Mouse (Mus musculus) urinary bladder, postnatal 14 days (tissue): ENCODE measurements around the gene Kcnip1.

ENCODE experiments used
- DNase-seq: peaks from one replicate; pipeline ENCODE4 v3.0.0; 2021; ENCODE audit warnings: low spot score

The Kcnip1 gene

DNA sequence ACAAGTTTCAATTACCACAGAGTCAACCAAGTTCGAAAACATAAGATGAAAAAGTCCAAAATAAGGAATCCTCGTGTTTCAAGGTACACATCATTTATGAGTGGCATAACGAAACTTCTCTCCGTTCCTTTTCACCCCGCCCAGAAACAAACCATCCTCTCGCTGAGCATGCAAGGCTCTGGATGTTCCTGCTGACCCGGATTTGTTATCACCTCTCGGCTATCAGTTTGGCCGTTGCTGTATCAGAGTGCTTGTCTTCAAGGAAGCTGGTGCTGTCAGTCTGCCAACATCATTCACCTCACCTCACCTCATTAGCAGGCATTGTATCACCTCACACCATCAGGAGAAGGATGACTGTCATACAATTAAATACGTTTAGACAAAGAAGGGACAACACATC, 90.6 kb downstream of the Kcnip1 start:
- DNase-seq: no peak

DNA sequence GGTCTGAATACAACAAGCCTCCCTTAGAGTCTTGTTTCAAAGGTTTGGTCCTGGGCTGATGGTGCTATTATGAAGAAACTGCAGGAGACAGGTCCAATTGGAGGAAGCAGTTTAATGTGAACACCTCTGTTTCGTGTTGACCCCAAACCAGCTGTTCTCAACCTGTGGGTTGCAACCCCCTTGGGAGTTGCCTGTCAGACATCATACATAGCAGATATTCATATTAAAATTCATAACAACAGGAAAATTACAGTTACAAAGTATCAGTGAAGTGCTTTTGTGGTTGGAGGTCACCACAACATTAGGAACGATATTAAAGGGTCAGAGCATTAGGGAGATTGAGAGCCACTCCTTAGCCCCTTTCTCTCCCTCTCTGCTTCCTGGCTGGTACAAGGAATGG, 91.2 kb downstream of the Kcnip1 start:
- DNase-seq: no peak

DNA sequence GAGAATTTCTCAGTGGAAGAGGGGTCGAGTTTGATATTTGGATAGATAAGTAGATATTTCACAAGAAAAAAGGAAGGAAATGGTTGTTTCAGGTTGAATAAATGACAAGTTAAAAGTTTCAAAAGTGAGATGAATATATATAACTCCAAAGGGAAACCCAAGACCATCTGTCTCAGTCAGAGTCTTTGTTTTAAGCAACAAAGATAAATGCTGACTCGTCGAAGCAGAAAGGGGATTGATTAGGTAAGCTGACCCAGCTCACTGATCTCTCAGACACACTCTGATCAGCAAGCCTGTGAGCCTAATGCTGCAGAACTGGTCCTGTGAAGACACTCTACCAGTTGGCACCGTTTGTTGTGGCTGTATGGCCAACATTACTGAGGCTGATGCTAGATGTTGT, 101.9 kb downstream of the Kcnip1 start:
- no peak for DNase-seq

DNA sequence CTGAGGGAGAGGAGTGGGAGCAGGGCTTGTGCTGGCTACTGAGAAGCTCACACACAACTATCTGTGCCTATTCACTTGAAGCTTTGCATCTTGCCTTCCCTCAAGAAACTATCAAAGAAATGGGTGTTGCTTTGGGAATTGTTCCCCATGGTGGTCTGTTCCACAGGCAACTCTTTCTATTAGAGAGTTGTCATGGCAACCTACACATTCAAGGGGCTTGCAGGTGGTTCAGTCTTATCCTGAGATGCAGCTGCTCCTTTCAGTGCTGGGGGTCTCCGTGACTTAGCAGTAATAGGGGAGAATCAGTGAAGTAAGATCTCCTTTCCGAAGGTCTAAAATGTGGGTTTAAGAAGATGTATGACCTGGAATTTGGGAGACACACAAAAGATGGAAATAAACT, 102.6 kb downstream of the Kcnip1 start:
- DNase-seq: no peak

DNA sequence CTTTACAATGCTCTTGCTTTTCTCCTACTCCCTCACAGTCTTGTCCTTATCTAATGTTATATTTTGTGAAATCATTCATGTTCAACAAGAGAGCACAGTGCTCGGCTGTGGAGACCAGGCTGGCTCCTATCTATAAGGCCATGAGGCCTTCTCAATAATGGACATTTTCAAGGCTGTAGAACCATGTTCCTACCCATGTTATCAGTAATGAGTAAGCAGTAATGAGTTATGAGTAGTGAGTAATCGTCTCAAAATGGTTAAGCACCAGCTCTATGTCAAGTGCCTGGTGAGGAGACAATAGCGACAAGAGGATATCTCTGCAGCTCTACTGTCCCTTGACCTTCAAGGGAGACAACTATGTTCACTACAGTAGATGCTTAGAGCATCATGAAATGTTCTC, 105.3 kb downstream of the Kcnip1 start:
- DNase-seq: no peak

DNA sequence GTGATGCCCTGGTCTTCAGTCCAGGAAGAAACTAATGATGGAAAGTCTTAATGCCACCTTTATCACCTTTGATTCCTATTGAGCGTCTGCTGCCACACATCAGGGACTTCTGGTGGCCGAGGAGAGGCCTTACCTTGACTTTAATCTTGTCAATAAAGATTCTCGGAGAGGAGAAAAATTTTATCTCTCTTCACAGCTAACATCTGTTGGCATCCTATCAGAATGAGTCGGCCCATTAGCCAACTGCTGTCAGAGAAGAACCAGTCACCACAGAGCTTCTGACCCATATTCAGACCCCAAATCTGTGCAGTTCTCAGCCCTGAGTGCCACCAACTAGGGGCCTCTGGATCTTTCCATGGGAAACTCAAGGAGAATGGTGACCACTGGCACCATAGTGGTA, 107.0 kb downstream of the Kcnip1 start:
- no peak for DNase-seq

DNA sequence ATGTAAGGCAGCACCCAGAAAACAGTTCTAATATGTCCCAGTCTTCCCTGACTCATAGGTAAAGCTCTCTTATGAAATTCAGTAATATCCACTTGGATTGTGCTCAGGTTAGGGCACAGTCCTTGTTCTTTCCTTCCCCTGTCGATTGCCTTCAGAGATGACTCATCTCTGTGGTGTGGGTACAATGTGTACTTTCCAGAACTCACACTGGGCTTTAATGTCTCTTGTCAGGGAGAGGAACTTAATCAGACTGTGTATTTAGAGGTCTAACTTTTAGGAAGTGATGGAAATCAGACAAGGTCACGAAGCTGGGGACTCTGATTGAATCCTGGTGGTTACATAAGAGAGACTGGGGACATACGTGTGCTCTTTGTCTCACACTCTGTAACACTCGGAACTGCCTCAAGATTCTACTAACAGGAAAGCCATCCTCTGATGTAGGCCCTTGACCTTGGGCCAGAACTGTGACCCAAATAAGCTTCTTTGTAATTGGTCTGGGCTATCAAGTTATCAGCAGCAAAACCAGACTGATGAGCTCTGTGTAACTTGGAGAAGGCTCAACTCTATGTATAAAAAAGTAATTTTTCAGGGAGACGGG, 110.1 kb downstream of the Kcnip1 start:
- DNase-seq: no peak

DNA sequence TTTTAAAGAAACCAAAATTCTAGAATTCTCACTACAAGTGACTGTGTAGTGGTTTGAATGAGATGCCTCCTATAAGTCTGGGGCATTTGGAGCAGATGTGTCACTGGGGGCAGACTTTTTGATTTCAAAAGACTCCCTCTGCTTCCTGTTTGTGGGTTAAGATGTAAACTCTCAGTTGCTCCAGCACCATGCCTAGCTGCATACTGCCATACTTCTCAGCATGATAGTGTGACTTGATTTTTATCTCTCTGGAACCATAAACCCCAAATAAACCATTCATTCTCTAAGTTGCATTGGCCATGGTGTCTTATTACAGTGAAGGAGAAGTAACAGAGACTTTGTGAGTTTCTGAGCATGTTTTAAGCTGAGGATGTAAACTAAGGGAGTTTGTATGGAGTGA, 118.0 kb downstream of the Kcnip1 start:
- no peak for DNase-seq

DNA sequence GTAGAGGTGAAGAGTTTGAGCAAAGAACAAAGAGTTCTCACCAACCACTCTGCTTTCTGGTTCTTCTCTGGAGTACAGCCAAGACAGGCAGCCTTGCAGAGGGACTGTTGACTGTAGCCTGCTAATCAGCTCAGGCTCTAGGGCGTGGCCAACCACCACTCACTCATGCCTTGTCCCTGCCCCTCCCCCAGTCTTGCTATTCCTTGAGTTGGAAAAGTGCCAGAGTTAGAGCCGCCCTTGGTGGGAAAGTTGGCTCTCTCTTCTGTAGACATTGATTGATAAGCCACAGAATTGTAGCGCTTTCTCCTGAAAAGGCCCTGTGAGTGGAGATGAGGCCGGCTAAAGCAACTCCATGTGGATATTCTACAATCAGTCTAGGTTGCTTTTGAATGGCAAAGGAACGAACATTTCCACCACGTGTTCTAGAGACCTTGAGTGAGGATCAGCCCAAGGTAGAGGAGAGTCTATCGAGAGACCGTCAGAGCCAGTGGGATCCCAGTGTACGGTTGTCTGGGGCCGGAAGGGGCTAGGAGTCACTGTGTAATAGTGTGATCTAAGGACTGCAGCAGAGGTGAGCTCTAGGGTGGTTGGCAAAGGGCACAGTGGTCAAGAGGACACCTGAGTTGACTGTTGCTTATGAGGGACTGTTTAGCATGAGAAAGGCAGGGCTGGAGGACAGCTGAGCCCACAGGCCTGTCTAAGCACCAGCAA, 119.7 kb downstream of the Kcnip1 start:
- DNase-seq: peak; percentile 53

DNA sequence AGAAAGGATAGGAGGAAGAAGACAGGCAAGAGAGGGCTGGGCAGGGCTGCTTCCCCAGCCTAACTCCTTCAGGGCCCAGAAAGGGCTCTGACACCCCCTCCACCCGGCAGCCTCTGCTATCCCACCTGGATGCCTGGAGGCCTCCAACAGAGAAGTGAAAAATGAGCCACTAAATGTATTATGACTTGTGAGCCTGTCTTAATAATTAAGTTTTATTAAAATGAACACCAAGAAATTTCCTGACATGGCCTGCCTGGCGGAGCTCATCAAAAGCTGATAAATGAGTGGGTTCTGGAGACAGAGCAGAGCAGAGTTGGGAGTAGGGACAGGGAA, 120.3 kb downstream of the Kcnip1 start:
- no peak for DNase-seq

DNA sequence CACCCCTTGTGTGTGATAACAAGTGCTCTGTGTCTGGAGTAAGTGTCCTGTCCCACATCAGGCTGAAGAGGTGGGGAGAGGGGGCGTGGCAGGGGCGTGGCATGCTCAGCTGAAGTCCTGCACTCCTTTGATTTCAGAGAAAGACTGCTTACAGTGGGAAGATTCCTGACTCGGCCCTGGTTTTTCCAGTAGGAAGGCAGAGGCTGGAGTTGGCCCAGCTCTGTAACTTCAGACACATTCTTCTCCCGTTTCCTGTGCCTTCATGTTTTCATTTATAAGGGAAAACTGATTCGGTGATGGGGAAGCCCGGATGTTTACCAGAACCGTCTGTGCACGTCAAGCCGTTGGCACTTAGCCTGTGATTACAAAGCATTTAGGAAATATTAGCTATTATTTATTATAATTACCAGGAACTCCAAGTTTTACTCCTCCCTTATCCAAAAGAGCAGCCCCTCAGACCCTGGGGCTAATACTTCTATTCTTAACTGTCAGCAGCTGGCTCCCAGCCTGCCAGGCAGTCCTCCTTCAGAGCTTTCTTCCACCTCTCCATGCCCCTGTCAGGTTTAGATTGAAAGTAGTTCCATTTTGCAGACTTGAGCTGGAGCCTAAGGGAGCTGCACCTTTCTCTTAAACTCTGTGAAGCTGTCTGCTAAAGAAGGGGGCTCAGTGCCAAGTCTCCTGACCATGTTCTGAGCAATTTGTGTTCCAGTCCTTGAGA, 120.8 kb downstream of the Kcnip1 start:
- no peak for DNase-seq

DNA sequence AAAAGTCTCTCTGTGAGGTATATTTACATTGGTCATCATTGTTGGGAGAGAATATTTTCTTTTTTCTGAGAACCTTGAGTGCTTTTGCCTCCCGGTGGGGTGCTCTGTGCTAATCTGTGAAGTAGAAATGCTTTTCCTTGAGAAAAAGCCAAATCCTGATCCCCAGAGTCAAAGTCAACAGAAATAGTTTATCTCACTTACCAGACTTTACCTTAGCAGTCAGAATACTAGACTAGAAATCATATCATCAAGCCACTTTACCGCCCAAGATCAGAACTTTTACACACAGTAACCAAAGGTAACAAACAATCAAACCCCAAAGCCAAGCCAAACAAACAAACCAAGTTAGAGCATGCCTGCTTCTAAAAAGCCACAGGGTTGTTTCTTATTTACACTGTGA, 122.7 kb downstream of the Kcnip1 start:
- no peak for DNase-seq

DNA sequence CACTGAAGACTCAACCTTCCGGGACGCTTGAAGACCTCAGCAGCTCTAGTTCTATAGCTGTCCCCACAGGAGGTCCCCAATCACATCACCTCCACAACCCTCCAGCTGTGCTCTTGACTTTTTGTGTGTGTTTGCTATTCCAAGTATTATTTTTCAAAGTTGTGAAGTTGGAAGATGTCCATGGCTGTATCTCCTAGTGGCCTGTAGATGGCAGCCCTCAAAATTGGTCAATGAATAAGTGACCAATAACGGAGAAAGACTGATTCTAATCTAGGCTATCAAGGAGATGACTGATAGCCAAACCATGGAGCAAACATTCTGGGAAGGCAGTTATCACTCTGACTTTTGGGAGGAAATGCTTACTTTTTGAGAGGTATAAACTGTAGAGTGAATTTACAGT, 123.4 kb downstream of the Kcnip1 start:
- no peak for DNase-seq

DNA sequence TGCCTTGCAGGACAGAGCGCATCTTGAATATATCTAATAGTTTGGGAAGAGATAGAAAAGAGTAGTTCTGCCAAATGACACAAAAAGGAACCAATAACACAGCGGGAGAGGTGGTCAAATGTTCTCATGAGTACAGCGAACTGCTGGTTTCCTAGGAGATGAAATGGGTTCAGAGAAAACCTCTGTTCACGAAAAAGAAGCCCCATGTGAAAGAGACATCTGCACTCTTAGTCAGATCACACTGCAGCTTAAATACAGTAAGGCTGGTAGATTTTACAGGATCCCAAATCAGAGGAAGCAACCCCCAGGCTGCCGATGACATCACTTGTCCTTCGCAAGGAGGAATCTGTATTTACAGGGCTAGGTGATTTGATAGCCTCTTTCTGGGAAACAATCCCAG, 126.2 kb downstream of the Kcnip1 start:
- DNase-seq: no peak

DNA sequence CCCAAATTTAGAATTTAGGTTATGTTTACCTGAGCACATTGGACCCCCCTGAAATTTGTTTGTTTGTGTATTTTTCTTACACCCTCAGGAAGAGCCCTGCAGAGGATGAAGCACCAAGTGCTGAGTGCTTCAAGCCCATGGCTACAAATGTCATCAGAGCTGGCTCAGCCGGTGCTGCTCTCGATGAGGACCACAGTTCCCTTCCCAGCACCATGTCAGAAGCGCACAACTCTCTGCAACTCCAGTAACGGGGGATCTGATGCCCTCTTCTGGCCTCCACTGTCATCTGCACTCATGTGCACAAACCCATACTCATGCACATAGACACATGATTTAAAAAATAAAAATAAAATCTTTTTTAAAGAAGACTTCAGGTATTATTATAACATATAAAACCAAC, 128.7 kb downstream of the Kcnip1 start:
- no peak for DNase-seq

DNA sequence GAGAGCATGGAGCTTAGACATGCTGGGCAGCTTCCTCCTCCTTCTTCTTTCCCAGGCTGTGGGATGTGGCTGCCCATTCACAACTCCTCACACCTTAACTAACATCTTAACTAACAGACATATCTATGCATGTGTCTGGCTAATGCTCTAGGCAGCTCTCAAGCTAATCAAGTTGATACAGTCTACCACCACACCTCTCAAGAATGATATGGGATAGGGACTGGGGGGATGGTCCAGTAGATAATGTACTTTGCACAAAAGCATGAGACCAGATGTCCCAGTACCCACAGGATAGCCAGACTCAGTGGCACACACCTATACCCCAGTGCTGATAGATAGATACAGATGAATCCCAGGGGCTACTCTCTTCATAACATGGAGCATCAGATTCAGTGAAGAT, 131.1 kb downstream of the Kcnip1 start:
- no peak for DNase-seq

DNA sequence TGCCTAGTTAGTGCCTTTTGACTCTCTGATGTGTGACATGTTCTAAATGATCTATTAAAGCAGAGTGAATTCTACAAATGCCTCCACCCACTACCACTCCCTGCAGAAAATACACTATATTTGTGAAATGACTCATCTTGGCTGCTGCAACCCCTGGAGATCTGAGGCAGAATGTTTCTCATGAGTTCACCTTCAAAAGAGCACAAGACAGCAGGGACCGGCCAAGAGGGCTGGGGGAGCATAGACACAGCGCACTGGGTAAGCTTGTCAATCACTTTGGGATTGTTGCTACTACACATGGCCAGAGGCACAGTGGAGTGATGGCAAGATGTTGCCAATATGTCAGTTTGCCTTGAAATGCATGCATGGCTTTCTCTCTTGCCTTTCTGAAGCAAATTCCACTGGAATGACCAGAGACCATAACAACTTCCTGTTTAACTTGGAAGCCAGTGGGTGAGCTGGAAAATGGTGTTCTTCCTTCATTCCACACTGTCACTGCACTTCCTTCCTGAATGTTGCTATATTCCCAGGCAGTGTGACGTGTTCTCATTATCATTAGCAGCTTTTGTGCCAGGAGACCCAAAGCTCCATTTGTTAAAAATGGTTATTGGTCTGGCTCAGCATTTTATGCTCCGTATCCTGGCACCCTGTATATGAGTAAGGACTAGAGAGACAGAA, 131.9 kb downstream of the Kcnip1 start:
- DNase-seq: no peak

DNA sequence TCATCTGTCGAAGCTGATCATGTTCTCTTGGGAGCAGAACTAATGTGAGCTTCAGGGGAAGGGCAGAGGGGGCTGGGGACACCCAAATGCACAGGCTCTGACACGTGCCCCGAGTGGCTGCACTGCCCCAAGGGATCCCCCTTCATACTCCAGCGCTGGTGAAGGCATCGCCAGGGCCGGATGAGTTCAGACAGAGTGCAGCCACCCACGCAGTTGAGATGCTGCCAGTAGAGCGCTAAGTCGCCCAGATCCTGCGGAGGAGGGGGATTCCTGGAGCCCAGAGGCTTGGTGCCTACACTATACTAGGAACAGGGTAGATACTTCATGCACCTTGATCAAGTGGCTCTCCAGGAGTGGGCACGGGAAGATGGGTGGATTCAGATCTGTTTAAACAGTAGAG, 143.3 kb downstream of the Kcnip1 start:
- DNase-seq: peak; percentile 11

DNA sequence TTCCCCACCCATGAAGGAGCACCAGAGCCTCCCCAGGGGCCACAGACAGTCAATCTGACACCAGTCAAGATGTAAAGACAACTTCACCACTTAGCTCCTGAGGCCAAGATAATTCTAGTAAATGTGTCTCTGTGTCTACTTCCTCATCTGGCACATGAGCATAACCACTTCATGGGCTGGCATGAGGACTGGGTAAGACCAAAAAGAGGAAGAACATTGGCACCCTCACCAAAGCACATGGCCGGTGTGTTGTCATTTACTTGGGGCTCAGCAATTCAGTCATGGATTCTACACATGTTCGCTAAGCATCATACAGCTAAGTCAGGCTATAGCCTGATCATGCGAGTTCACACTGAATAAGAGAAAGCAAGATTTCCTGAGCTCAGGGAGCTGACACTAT, 144.3 kb downstream of the Kcnip1 start:
- DNase-seq: no peak

DNA sequence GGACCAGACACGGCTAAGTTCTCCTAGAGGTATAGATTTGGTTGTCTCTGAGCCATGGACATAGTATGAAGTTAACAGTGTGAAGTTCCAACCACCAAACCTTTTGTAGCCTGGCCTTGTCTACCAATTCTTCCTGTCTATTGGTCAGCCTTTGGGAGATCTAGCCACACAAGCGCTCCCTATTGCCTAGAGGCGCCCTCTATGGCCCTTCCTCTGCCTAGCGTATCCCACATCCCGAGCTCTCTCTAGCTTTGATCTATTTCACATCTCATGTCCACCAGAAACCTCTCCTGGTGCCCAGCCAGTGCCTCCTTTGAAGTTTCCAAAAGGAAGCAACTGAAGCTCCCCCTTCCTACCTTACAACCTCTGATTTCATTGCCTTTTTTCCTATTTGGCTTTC, 147.0 kb downstream of the Kcnip1 start:
- DNase-seq: no peak

DNA sequence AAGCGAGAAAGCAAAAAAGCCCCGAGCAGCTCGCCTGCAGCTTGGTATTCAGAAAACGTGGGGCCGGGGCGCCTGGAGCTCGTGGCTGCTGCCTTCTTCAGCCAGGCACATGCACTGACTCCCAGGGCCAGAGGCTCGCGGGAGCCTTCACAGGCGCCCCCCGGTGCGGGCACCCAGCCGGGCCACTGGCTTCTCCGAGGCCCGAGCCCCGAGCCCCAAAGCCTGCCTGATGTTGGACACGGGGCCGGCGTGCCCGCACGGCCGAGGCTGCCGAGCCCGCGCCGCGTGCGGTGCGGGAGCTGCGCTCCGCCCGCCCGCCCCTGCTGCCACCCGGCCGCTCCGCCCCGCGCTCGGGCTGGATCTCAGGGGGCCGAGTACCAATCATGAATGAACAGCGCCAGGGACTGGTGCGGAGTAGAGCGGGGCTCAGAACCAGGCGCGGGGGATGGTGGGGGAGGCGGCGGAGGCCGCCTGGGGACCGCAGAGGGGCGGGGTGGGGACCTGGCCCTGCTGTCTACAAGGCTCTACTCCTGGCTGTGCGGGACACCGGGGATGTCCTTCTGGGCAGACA, 149.6 kb downstream of the Kcnip1 start:
- DNase-seq: no peak

DNA sequence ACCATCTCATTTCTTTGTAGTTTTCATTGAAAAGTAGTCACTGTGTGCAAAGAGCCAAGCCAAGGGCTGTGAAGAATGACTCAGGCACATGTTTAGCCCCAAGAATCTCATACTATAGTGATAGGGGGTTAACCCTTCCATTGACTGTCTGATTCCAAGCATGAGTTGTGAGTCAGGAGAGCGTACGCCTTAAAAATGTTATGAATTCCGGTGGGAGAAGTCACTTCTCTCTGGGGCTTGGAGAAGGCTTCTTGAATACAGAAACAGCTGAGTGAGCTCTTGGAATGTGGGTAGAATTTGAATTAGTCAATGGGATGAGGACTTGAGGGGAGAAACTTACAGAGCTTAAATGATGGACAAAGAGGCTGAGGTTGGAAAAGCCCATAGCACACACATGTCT, 153.9 kb downstream of the Kcnip1 start:
- DNase-seq: no peak

DNA sequence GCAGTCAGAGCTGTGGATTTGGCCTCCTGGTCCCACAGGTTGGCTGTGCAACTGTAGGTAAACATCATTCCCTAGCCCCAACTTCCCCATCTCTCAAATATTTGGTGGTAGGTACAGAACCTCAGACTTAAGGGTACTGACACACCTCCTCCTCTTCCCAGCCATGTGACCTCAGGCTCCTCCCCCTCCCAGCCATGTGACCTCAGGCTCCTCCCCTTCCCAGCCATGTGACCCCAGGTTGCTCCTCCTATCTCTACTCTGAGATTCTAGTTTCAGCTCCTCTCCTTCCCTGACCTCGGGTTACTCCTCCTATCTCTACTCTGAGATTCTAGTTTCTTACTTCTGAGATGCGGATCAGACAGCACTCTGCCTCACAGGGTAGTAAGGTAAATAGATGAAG, 163.2 kb downstream of the Kcnip1 start:
- no peak for DNase-seq
